Mouse (Mus musculus) lung, adult 2 months (tissue): ENCODE results near the gene Palld.

Experiments used
- CTCF ChIP-seq: fragments of 200-500 bp; IDR thresholded peaks from 2 replicates; pipeline ENCODE4 v1.5.1; 2011; ENCODE audit warnings: mild to moderate bottlenecking, low read length, control low read depth; ENCODE audit not compliant: insufficient read depth
- POLR2A ChIP-seq: fragments of 200-500 bp; IDR thresholded peaks from 2 replicates; pipeline ENCODE4 v1.6.1; 2011; ENCODE audit warnings: low read depth, mild to moderate bottlenecking, control low read depth, low read length, borderline replicate concordance; ENCODE audit errors: extremely low read depth

DNA sequence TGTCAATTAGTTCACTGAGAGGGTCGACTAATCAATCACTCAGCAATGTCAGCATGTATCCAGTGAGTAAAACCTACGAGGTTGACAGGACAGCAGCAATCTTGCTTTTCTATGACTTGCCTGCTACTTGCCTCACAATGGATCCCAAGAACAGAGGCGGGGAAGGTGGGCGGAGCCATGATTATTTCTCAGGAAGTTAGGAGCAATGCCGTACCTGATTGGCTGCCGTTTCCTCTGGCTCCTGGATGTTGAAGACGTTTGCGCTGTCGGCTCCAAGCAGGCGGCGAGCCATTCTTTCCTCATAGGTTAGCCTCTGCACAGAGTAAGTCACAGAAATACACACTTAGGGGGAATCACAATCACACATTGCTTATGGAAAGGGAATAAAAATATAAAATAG, 367.0 kb downstream of the Palld start:
- TF ChIP-seq POLR2A, result no peak
- TF ChIP-seq CTCF, result no peak
